Comparison of ENCODE assay signal across 8 mouse cellular contexts in the genomic region with DNA sequence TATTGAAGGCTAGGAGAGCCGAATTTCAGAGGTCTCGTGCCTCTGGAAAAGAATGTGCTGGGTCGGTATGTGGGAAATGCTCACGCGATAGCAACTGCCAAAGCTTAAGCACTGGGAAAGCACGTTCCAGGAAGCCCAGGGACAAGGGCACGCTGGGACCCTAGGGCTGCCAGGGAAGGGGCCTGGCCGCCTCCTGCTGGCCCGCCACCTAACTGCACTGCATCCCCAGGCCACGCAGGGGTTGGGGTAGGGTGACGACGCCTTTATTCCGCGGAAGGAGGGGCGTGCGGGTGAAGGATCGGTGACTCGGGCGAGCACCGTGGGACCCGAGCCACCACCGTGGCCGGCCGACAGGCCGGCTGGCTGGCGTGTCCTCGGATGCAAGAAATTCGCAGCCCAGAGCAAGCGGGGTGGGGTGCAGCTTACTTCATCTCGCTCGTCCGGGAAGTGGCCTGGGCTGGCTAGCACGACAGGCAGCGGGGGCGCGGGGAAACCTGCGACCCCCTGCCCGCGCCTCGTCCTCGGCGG. TPM values are rescaled to one million over a fixed set of nuclear protein-coding genes. Genes with fewer than 3 reads are reported as not detected.
DNase-seq lines count a peak whose midpoint lies in the region; ATAC-seq lines count a peak whose summit lies in the region.

No protein-coding gene starts in this region.

- peak overlapping the region; percentile 73 for H3K4me3 ChIP-seq in hindbrain, embryonic 12.5 days

- H3K4me1 ChIP-seq in hindbrain, embryonic 12.5 days, result peaks cover 8% of the 10 kb centered on the region; the same call in 1 of the 2 replicates

- H3K27ac ChIP-seq in hindbrain, embryonic 12.5 days, result peak overlapping the region; percentile 92

- peak; percentile 80 for DNase-seq in T-cell, adult 2 months (ENCODE audit: low spot score)
- DNase-seq in cerebellum, adult 9-10 months, result peak; percentile 79
- peak; percentile 43 to 57 for DNase-seq in frontal cortex, postnatal 14 days (ENCODE audit: low spot score in 2 of 2)
- peak; percentile 54 to 58 for DNase-seq in left cerebral cortex, postnatal 36 days (ENCODE audit: low spot score in 2 of 2)
- peak; percentile 89 for DNase-seq in mesoderm, embryonic 11.5 days (ENCODE audit: low read depth, low spot score)
- DNase-seq in right cerebral cortex, postnatal 25 days, result peak; percentile 56
- DNase-seq in urinary bladder, postnatal 4 days (ENCODE audit: low spot score in 2 of 2), result peak; percentile 78 to 81

- peak; percentile 88 for ATAC-seq in hindbrain, embryonic 12.5 days (ENCODE audit: low FRiP score)

- H3K9ac ChIP-seq in hindbrain, embryonic 12.5 days, result peak overlapping the region; percentile 87

- no peaks in the 10 kb centered on the region for H3K36me3 ChIP-seq in hindbrain, embryonic 12.5 days

- H3K4me2 ChIP-seq in hindbrain, embryonic 12.5 days (replicated peaks), result peak overlapping the region; percentile 76

- intact Hi-C loops in left cerebral cortex, postnatal 36 days (cut with DNase I), result no loop called here

- no peaks in the 10 kb centered on the region for H3K27me3 ChIP-seq in hindbrain, embryonic 12.5 days

- H3K9me3 ChIP-seq in hindbrain, embryonic 12.5 days (replicated peaks), result no peaks in the 10 kb centered on the region

- under 1% methylated on average over 42 of the region's 42 CpGs for WGBS in hindbrain, embryonic 12.5 days

RNA-seq across cellular contexts. Expression of gene H6pd, which starts 0.4 kb away (rescaled TPM):
- polyA plus RNA-seq in hindbrain, embryonic 12.5 days (2016; fragmentation: Nextera tagmentation; extraction: Ambion mirVana), result 5.4 and 5.8 TPM in 2 replicates
- 10 to 100 TPM; 12.5 to 14.3 TPM for total RNA-seq in left cerebral cortex, postnatal 36 days (2021)

RNA-seq across cellular contexts. Expression of gene Spsb1, which starts 53.5 kb away (rescaled TPM):
- polyA plus RNA-seq in hindbrain, embryonic 12.5 days (2016; fragmentation: Nextera tagmentation; extraction: Ambion mirVana), result 15.5 and 17.8 TPM in 2 replicates
- 10 to 100 TPM; 17.1 to 19.0 TPM for total RNA-seq in left cerebral cortex, postnatal 36 days (2021)

Comparison
In these comparisons a context has a peak if more than half of its experiments do, and no peak if none do; other contexts are left out.
1. Peak in every context shown above with its lines: DNase-seq, ATAC-seq, H3K4me3 ChIP-seq and H3K27ac ChIP-seq.